ENCODE assay signal across 8 mouse cellular contexts in genomic region chr8:109853423-109853822, GRCm38 (mm10). TPM values are rescaled to one million over a fixed set of nuclear protein-coding genes. Genes with fewer than 3 reads are reported as not detected.
A peak's percentile ranks its signal among the peaks of the same experiment; 100 is the strongest.
DNase-seq lines count a peak whose midpoint lies in the region; ATAC-seq lines count a peak whose summit lies in the region.

No protein-coding gene starts in this region.

- H3K4me1 ChIP-seq in embryonic facial prominence, embryonic 10.5 days: no peaks in the 10 kb centered on the region
- no peaks in the 10 kb centered on the region for H3K4me1 ChIP-seq in limb, embryonic 10.5 days
- no peaks in the 10 kb centered on the region for H3K4me1 ChIP-seq in neural tube, embryonic 11.5 days (ENCODE audit: control insufficient read depth, insufficient read depth, low read length)

- no peaks in the 10 kb centered on the region for H3K27me3 ChIP-seq in embryonic facial prominence, embryonic 10.5 days (replicated peaks; ENCODE audit: low read depth, poor library complexity, severe bottlenecking)
- H3K27me3 ChIP-seq in limb, embryonic 10.5 days (ENCODE audit: low read depth, poor library complexity, severe bottlenecking): no peaks in the 10 kb centered on the region
- H3K27me3 ChIP-seq in neural tube, embryonic 11.5 days (ENCODE audit: control insufficient read depth, insufficient read depth, low read length): no peaks in the 10 kb centered on the region

- H3K4me3 ChIP-seq in embryonic facial prominence, embryonic 10.5 days: no peak overlapping the region
- H3K4me3 ChIP-seq in limb, embryonic 10.5 days: no peak overlapping the region
- no peak overlapping the region for H3K4me3 ChIP-seq in neural tube, embryonic 11.5 days (ENCODE audit: low read depth, low read length)

- no peak overlapping the region for H3K27ac ChIP-seq in embryonic facial prominence, embryonic 10.5 days (replicated peaks)
- H3K27ac ChIP-seq in limb, embryonic 10.5 days: no peak overlapping the region
- no peak overlapping the region for H3K27ac ChIP-seq in neural tube, embryonic 11.5 days (ENCODE audit: low read depth, low read length)

- no peak overlapping the region for H3K4me2 ChIP-seq in neural tube, embryonic 11.5 days (ENCODE audit: low read depth)

- ATAC-seq in hematopoietic stem cell, adult 5-6 weeks (replicated peaks in 1 of 2; ENCODE audit: insufficient read depth in 1 of 2, low FRiP score in 2 of 2, low TSS enrichment in 1 of 2, low read depth in 1 of 2, poor library complexity in 2 of 2, severe bottlenecking in 2 of 2): peak; percentile 81 to 92
- no peak for ATAC-seq in neural tube, embryonic 11.5 days (ENCODE audit: insufficient read depth, low FRiP score, low TSS enrichment)

- H3K9ac ChIP-seq in neural tube, embryonic 11.5 days (ENCODE audit: low read length): no peak overlapping the region

- peak; percentile 12 for DNase-seq in ovary, adult 18-20 months (ENCODE audit: low spot score)
- no peak for DNase-seq in ovary, postnatal 10 days (ENCODE audit: low spot score)
- DNase-seq in adrenal gland, postnatal 25 days: peak; percentile 38
- peak; percentile 51 for DNase-seq in embryonic facial prominence, embryonic 10.5 days (ENCODE audit: low spot score)
- DNase-seq in limb, embryonic 10.5 days (ENCODE audit: low spot score): peak; percentile 54
- peak; percentile 72 for DNase-seq in neural tube, embryonic 11.5 days (ENCODE audit: low spot score)
- peak; percentile 6 to 27 for DNase-seq in thymus, adult 18-20 months

- no peaks in the 10 kb centered on the region for H3K9me3 ChIP-seq in embryonic facial prominence, embryonic 10.5 days
- H3K9me3 ChIP-seq in limb, embryonic 10.5 days (replicated peaks): no peaks in the 10 kb centered on the region
- no peaks in the 10 kb centered on the region for H3K9me3 ChIP-seq in neural tube, embryonic 11.5 days (ENCODE audit: control insufficient read depth, low read length)

- 53% methylated on average over 6 of the region's 6 CpGs for WGBS in embryonic facial prominence, embryonic 10.5 days
- 55% methylated on average over 6 of the region's 6 CpGs for WGBS in limb, embryonic 10.5 days
- WGBS in neural tube, embryonic 11.5 days: 54% methylated on average over 6 of the region's 6 CpGs

- peaks cover 87% of the 10 kb centered on the region for H3K36me3 ChIP-seq in embryonic facial prominence, embryonic 10.5 days (replicated peaks)
- peaks cover 79% of the 10 kb centered on the region for H3K36me3 ChIP-seq in limb, embryonic 10.5 days
- peaks cover 8% of the 10 kb centered on the region for H3K36me3 ChIP-seq in neural tube, embryonic 11.5 days (ENCODE audit: control insufficient read depth, insufficient read depth, low read length)

RNA-seq across cellular contexts. Expression of gene Phlpp2, which starts 14.9 kb away (rescaled TPM):
- total RNA-seq in adrenal gland, postnatal 25 days (2021): 10.0 and 11.0 TPM in 2 replicates
- polyA plus RNA-seq in embryonic facial prominence, embryonic 10.5 days (2016; fragmentation: Nextera tagmentation; extraction: Ambion mirVana): 2.7 and 2.9 TPM in 2 replicates
- 6.3 and 8.4 TPM in 2 replicates for total RNA-seq in hematopoietic stem cell, adult 5-6 weeks (2017)
- polyA plus RNA-seq in limb, embryonic 10.5 days (2016; fragmentation: Nextera tagmentation; extraction: Ambion mirVana): 2.0 and 2.5 TPM in 2 replicates
- polyA plus RNA-seq in neural tube, embryonic 11.5 days (2014; fragmentation: Nextera tagmentation; extraction: Ambion mirVana): 2.5 and 3.4 TPM in 2 replicates
